Mouse (Mus musculus) layer of hippocampus, adult 2 months (tissue): Measurements from ENCODE around the gene Kcns3. TPM values are rescaled to one million over a fixed set of nuclear protein-coding genes. Genes with fewer than 3 reads are reported as not detected.
"Not testable (repeated sequence)": the region's sequence is repeated elsewhere in the genome, so short reads cannot be mapped to it uniquely, and the experiment has no call there.

ENCODE experiments used
- DNase-seq, 2 experiments: peaks; one replicate each; pipeline ENCODE4 v3.0.0; 2022; ENCODE audit warnings: low spot score in 2 of 2
- H3K27ac ChIP-seq: fragments of 200-600 bp; 2 replicates; pipeline ENCODE4 v1.8.1; 2022
- H3K4me3 ChIP-seq: fragments of 200-600 bp; 2 replicates; pipeline ENCODE4 v1.8.1; 2022; ENCODE audit warnings: mild to moderate bottlenecking
- CTCF ChIP-seq: fragments of 200-600 bp; conservative IDR thresholded peaks from 2 replicates; pipeline ENCODE4 v1.8.1; 2022; ENCODE audit warnings: antibody characterized with exemption, mild to moderate bottlenecking, moderate library complexity
- total RNA-seq, 2 experiments: library from RNA; stranded (reverse); gene quantifications; 2 replicates each; pipeline ENCODE4 v1.2.3; 2021

The Kcns3 gene
- total RNA-seq, 2 experiments from 2014 or later: 12.4 to 13.0 TPM

DNA sequence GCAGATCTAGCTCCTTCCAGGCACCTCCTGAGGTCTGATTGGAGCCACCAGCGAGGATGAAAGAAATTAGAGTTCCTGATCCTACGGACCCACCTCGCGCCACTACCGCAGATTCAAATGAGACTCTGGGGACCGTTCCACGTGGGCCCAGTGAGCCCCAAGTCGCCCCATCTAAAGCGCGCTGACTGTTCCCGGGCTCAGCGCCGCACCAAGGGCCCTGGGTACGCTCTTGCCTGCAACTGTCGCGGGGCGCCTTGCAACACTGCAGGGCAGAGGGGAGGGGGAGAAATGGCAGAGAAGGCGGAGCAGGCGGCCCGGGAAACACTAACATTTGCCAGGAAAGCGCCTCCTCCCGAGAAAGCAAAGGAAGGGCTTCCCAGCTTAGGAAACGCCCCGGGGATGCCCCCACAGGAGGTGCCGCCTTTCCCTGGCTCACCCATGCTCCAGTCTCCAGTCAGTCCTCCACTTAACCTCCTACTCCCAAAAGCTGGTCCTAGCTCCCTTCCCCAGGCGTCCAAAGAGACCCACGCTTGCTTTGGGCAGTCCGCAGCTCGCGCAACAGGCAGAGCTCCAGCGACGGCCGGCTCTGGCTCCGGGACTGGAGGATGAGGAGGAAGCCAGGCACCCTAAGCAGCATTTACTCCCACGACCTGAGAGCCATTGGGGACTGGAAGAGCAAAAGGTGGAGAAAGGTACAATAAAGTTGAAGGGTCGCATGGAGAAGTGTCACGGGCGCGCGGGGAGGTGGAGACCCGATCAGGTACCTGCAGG lies 1.2 kb downstream of the Kcns3 start:
- Histone ChIP-seq H3K27ac (peak overlapping the region; percentile 76), H3K4me3 (peak overlapping the region; percentile 68)
- peak; percentile 42 for TF ChIP-seq CTCF
- DNase-seq: peak; percentile 46 to 69

DNA sequence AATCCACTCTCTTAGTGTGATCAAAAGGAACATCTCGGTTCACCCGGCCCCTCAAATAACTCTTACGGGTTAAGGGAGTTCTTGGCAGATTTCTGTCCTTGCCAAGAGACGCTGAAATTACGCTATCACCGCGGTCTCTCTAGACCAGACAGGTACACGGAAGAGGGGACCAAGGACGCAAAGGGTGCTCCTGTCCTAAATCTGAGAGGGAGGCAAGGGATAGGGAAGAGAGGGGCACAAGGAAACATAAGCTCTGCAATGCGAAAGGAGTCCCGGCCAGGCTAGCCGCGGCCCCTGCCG lies 1.8 kb downstream of the Kcns3 start:
- peak overlapping the region; percentile 68 for H3K4me3 ChIP-seq
- TF ChIP-seq CTCF: no peak
- DNase-seq: no peak
- H3K27ac ChIP-seq: peak overlapping the region; percentile 76

DNA sequence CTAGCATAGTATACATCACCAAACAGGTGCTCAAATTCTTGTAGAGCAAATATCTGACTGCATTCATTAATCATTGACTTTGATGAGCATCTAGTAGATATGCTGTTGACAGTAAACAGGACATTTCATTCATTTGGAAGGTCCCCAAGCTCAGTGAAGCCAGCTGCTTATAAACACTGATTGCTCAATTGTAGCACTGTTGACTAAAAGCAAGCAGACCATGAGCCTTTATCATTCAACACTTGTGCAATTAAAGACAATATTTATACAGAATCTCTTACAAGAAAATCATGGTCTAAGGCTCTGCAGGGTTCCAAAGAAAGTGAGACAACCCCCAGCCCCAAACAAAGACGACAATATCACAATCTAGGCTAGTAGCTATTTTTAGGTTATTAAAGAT lies 6.0 kb downstream of the Kcns3 start:
- H3K27ac ChIP-seq: no peak overlapping the region
- no peak overlapping the region for H3K4me3 ChIP-seq
- no peak for DNase-seq
- TF ChIP-seq CTCF: no peak

DNA sequence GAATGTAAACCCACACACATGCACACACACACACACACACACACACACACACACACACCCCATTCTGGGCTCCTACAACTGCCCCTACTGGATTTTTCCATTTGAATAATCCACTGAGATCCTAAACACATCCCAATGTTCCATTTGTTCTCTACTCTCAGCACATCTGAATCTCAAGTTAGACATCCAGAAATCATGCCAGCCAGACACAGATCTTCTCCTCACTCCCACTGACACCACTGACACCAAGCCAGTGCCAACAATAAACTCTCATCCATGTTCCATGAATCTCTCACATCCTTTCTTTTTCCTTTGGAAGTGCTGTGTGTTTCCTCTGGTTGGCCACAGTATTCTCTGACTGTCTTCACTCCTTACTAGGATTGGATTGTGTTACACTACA lies 18.4 kb downstream of the Kcns3 start:
- no peak for TF ChIP-seq CTCF
- no peak for DNase-seq
- Histone ChIP-seq H3K4me3 (no peak overlapping the region), H3K27ac (no peak overlapping the region)

DNA sequence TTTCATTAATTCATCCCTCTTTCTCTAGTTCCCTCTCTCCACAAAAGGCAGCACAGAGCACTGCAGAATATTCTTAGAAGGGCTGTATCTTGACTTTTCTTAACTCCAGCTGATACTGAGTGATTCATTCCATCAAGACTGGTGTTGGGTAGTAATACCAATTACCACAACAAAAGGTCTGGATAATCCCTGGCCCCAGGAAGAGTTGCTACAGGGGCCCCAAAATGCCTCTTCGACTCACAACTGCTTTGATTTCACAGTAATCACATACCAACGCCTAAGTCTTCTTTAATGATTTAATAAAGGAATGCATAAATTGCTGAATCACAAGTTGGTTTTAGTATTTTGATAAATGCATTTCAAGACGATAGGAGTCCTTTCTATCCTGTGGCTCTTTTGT lies 21.7 kb downstream of the Kcns3 start:
- Histone ChIP-seq H3K27ac (no peak overlapping the region), H3K4me3 (no peak overlapping the region)
- TF ChIP-seq CTCF: no peak
- no peak for DNase-seq

DNA sequence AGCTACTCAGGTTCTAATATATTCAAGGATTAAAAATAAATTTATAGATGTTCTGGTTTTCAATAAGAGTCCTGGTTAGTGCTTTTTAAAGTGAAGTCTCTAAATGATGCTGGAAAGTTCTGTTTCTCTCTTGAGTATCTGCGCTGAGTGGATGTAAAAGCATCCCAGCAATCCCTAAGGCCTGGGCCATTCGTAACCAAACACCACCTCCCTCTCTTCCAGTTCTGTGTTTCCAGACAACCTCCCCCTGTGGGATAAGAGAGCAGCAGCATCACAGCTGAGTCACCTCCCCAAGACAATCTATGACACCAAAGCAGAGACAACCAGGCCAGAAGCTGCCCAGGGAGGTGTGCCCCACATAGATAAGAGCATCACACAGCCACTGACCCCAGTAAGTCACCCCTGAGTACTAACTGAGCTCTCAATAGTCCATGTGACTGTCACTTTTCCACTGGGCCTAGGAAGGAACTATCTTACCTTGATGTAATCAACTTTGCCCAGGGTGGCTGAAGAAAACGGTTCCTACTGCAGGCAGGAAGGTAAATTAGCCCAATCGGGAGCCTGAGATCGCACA lies 24.6 kb downstream of the Kcns3 start:
- Histone ChIP-seq H3K27ac (no peak overlapping the region), H3K4me3 (no peak overlapping the region)
- no peak for DNase-seq
- TF ChIP-seq CTCF: no peak

DNA sequence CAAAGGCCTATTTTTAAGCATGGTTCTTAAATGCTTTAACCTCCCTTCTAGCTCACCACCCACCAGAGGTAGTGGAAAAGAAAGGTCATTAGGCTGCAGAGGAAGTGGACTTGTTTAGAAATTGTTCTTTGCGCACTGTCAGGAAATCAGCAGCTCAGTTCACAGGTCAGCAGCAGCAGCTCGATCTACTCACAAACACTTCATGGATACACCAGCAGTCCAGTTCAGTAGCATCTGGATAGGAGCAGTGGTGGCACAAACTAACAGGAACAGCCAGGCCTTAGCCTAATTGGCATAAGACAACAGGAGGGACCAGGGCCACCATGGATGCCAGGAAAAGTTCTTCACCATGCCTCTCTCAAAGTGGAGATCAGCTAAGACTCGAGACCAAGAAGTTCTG lies 49.3 kb downstream of the Kcns3 start:
- no peak for TF ChIP-seq CTCF
- no peak for DNase-seq

DNA sequence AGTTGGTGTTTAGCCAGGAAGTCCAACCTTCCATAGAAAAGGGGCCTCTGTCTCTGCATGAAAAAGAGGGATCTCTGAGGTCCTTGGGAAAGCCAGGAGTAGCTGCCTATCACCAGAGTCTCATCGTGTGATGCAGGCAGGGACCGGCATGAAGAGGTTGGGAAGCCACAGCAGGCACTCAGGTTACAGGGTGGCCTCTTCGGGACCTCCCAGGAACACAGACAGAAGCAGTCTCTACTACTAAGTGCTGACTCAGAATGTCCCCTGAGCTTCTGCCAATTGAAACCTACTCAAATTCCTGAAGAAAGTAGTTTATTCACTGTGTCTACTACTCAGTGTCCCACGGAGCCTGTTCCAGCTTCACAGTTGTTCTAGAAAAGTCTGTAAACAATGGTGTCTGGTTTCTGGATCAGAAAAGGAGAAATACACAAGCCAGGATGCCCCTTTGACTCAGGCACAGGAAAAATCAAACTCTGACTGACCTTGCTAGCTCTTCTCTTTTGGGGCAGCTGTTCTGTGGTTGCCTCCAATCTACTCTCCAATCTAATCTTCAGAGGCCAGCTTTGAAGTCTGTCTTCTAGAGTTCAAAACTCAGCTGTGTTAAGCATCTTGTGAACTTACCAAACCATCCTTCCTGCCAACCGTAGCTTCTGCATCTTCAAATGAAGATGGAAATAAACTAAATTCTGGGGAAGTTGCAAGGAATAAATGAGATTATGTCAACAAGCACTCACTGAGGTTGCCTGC lies 62.1 kb downstream of the Kcns3 start:
- no peak overlapping the region for H3K4me3 ChIP-seq
- no peak for TF ChIP-seq CTCF

More for the DNA sequence above, 49.3 kb downstream of the Kcns3 start:
- Histone ChIP-seq H3K27ac (no peak overlapping the region), H3K4me3 (no peak overlapping the region)

DNA sequence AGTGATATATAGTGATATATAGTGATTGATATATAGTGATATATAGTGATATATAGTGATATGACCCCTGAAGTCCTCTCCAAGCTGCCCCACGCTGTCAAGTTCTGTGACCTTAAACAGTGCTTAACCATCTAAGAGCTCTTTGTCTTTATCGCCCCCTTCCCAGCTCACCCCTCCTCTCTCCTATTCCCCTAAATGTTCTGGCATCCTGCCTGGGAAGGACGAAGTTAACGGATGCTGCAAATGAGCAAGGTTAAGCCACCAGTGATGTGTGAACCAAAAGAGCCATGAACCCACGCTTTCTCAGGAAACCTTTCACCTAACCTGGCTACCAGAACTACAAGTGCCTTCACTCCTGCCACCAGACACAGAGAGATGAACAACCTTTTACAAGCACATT lies 64.0 kb downstream of the Kcns3 start:
- DNase-seq: no peak
- no peak for TF ChIP-seq CTCF
- H3K27ac ChIP-seq: no peak overlapping the region; the same call in 1 of the 2 replicates
- no peak overlapping the region for H3K4me3 ChIP-seq

More for the DNA sequence above, 62.1 kb downstream of the Kcns3 start:
- DNase-seq: no peak
- H3K27ac ChIP-seq: peak overlapping the region; percentile 3; the same call in 1 of the 2 replicates

DNA sequence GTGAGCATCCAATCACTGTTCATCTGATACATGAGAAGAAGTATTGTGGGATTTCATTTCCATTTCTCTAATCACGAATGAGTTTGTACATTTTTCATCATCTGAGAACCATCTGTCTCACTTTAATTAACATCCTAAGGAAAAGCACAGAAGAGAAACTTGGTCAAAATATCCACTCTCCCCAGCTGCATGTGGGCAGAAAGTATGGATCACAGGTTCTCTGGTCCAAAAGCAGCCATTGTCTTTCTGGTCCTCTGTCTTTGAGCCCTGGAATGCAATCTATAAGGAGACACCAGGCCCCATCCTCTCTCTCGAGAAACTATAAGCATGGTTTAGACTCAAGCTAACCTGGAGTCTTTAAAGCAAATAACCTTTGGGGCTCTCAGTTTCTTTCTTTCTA lies 79.8 kb downstream of the Kcns3 start:
- H3K4me3 ChIP-seq: no peak overlapping the region
- no peak for DNase-seq
- H3K27ac ChIP-seq: peak overlapping the region; percentile 36; the same call in 1 of the 2 replicates
- no peak for TF ChIP-seq CTCF

DNA sequence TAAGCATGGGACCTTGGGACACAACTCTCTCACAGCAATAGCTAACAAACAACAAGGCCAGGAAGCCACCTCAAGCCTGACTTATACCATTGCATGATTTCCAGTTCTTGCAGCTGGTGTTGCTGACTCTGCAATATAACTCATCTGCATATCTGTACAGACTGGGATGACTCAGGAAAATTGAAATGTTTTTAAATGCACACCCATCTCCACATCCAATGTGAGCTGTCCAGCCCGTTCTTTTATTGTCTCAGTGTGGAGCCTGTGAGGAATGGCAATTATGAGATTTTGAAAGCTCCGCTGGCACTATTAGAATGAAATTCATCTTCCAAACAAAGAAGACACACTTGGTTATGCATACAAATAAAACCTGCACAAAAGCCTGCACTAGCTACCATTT lies 84.0 kb downstream of the Kcns3 start:
- Histone ChIP-seq H3K4me3 (no peak overlapping the region), H3K27ac (no peak overlapping the region)
- no peak for TF ChIP-seq CTCF
- no peak for DNase-seq

DNA sequence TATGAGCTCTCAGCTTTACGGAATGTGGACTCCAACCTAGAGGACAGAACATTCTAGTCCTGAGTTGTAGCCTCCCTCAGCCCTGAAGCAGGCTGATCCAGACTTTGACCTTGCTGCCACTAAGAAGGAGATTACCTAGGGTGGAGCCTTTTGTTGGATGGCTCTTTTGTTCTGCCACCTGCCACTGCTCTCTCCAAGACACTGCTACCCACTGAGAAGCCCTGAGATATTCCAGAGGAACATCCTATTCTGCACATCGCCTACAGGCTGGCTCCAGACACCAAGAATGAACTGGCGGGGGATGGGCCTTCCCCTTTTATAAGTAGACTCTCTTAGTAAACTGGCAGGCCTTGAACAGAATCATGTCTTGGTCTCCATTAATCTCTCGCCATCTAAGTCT lies 98.2 kb downstream of the Kcns3 start:
- H3K27ac ChIP-seq, DNase-seq, H3K4me3 ChIP-seq: not testable (repeated sequence)

DNA sequence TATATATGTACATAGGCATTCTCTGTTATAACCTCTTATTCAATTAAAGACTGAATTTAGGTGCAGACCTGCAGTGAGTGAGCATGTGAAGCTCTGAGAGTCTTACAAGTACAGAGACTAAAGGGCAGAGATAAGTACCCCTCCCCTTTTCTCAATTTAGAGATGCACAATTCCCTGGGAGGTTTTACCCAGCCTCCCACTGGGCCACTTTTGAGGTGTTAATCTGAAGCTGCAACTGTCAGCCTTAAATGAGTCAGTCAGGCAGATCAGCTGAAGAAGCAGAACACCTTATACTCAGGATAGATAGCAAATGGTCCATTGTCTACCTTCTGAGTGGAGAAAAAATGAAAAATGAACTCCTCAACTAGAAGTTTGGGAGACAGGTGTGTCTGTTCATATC lies 109.0 kb downstream of the Kcns3 start:
- no peak for TF ChIP-seq CTCF
- no peak for DNase-seq
- no peak overlapping the region for H3K4me3 ChIP-seq
- H3K27ac ChIP-seq: no peak overlapping the region

Other genes with a start within 250 kb of the Kcns3 start
- not detected for gene Msgn1, start 57.9 kb upstream of the Kcns3 start, total RNA-seq
- gene Gen1, start 114.7 kb upstream of the Kcns3 start, total RNA-seq: 1 to 10 TPM; 1.3 to 3.3 TPM
- 10 to 100 TPM; 31.7 to 38.6 TPM for gene Smc6, start 114.8 kb upstream of the Kcns3 start, total RNA-seq